8 mouse cellular contexts compared by ENCODE assay signal in the genomic region with DNA sequence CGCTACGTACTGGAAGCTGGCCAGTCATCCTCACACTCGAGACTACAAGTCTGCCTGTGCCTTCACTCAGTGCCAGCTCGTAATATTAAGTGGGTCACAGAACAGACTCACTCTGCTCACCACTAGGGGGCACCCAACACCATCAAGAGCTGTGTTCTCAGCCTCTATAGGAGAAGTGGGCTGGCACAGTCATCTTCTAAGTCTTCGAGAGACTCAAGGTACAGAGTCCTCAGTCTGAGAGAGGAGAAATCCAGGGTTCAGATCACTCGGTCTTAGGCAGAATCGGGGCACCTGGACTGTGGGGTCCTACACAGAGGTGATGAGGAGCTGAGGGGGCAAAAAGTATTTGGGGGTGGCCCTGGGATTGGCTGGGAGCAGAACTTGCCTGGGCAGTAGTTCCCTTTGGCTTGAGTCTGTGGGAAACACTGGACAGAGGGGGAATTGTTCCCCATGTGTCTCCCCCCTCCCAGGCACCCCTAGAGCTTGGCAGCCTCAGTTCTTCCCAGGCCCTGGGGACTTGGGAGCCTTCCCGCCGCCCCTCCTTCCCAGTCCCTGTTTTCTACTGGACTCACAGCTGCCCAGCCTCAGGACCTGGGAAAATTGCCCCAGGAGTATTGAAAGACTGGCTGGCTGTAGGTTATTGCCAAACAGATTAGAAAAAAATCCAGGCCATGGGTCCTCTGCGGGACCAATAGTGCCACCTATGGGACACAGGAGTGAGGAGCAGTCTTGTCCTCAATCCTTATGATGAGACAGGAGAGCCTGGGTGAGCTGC. TPM values are rescaled to one million over a fixed set of nuclear protein-coding genes. Genes with fewer than 3 reads are reported as not detected.
A peak's percentile ranks its signal among the peaks of the same experiment; 100 is the strongest.
DNase-seq lines count a peak whose midpoint lies in the region; ATAC-seq and TF ChIP-seq lines count a peak whose summit lies in the region.

No protein-coding gene starts in this region.

- TF ChIP-seq POLR2A in brain, embryonic 14.5 days (IDR thresholded peaks at IDR 0.05; ENCODE audit: borderline replicate concordance, extremely low read depth, insufficient read depth, insufficient read length, poor library complexity, severe bottlenecking): no peak

- ATAC-seq in erythroid progenitor cell, adult 5-6 weeks (replicated peaks; ENCODE audit: low FRiP score, poor library complexity, severe bottlenecking): peak; percentile 53
- peak; percentile 55 for ATAC-seq in heart, embryonic 13.5 days (ENCODE audit: extremely low read depth, insufficient number of reproducible peaks, low FRiP score, low TSS enrichment)
- ATAC-seq in liver, embryonic 12.5 days: peak; percentile 60
- ATAC-seq in stomach, embryonic 15.5 days (ENCODE audit: insufficient read depth, low FRiP score, low read depth): peak; percentile 67

- H3K9ac ChIP-seq in heart, embryonic 13.5 days: peak overlapping the region; percentile 73
- H3K9ac ChIP-seq in liver, embryonic 12.5 days: no peak overlapping the region
- H3K9ac ChIP-seq in stomach, embryonic 15.5 days: no peak overlapping the region

- H3K79me2 ChIP-seq in C2C12 (ENCODE audit: control insufficient read depth, insufficient read depth): peaks cover 7% of the 10 kb centered on the region

- H3K4me3 ChIP-seq in C2C12 (ENCODE audit: insufficient read depth, poor library complexity, severe bottlenecking): no peak overlapping the region
- peak overlapping the region; percentile 24 for H3K4me3 ChIP-seq in heart, embryonic 13.5 days
- no peak overlapping the region for H3K4me3 ChIP-seq in liver, embryonic 12.5 days
- H3K4me3 ChIP-seq in stomach, embryonic 15.5 days (replicated peaks): no peak overlapping the region

- peak overlapping the region; percentile 0 for H3ac ChIP-seq in C2C12 (ENCODE audit: control insufficient read depth, insufficient read length, low read depth)

- no peaks in the 10 kb centered on the region for H3K9me3 ChIP-seq in heart, embryonic 13.5 days
- H3K9me3 ChIP-seq in liver, embryonic 12.5 days (replicated peaks): no peaks in the 10 kb centered on the region
- H3K9me3 ChIP-seq in stomach, embryonic 15.5 days: no peaks in the 10 kb centered on the region

- peak; percentile 96 for DNase-seq in brain, embryonic 14.5 days (ENCODE audit: low read depth)
- peak; percentile 96 for DNase-seq in kidney, postnatal 10 days
- DNase-seq in natural killer cell, adult 2 months (ENCODE audit: low spot score in 2 of 2): peak; percentile 84 to 91

- H3K27me3 ChIP-seq in C2C12 (ENCODE audit: control insufficient read depth, insufficient read depth, insufficient read length): no peaks in the 10 kb centered on the region
- H3K27me3 ChIP-seq in heart, embryonic 13.5 days (replicated peaks): no peaks in the 10 kb centered on the region
- no peaks in the 10 kb centered on the region; the same call in 1 of the 2 replicates for H3K27me3 ChIP-seq in liver, embryonic 12.5 days (replicated peaks)
- no peaks in the 10 kb centered on the region for H3K27me3 ChIP-seq in stomach, embryonic 15.5 days (replicated peaks)

- peak overlapping the region; percentile 70 for H3K27ac ChIP-seq in heart, embryonic 13.5 days (replicated peaks)
- peak overlapping the region; percentile 64 for H3K27ac ChIP-seq in liver, embryonic 12.5 days
- H3K27ac ChIP-seq in stomach, embryonic 15.5 days: peak overlapping the region; percentile 60; the same call in 1 of the 2 replicates

- H3K79me3 ChIP-seq in C2C12 (ENCODE audit: low read depth): peaks cover 6% of the 10 kb centered on the region

- no peaks in the 10 kb centered on the region for H3K36me3 ChIP-seq in C2C12 (ENCODE audit: control insufficient read depth, insufficient read depth)
- H3K36me3 ChIP-seq in heart, embryonic 13.5 days: no peaks in the 10 kb centered on the region
- H3K36me3 ChIP-seq in liver, embryonic 12.5 days: no peaks in the 10 kb centered on the region
- no peaks in the 10 kb centered on the region for H3K36me3 ChIP-seq in stomach, embryonic 15.5 days

- peaks cover 16% of the 10 kb centered on the region for H3K4me1 ChIP-seq in heart, embryonic 13.5 days
- peaks cover 23% of the 10 kb centered on the region for H3K4me1 ChIP-seq in liver, embryonic 12.5 days
- H3K4me1 ChIP-seq in stomach, embryonic 15.5 days: peaks cover 11% of the 10 kb centered on the region

- peak; percentile 84 for TF ChIP-seq CTCF in C2C12 (IDR thresholded peaks at IDR 0.05; ENCODE audit: control insufficient read depth, insufficient read depth, insufficient read length)
- TF ChIP-seq CTCF in brain, embryonic 14.5 days (IDR thresholded peaks at IDR 0.05; ENCODE audit: borderline replicate concordance, extremely low read depth, insufficient read depth, insufficient read length): peak; percentile 88

- peak overlapping the region; percentile 56 for H3K4me2 ChIP-seq in heart, embryonic 13.5 days
- peak overlapping the region; percentile 39 for H3K4me2 ChIP-seq in liver, embryonic 12.5 days
- peak overlapping the region; percentile 46 for H3K4me2 ChIP-seq in stomach, embryonic 15.5 days

- WGBS in heart, embryonic 13.5 days: 8% methylated on average over 10 of the region's 10 CpGs
- 5% methylated on average over 10 of the region's 10 CpGs for WGBS in liver, embryonic 12.5 days (ENCODE audit: insufficient replicate concordance)
- WGBS in stomach, embryonic 15.5 days: 3% methylated on average over 10 of the region's 10 CpGs

TF ChIP-seq in C2C12, 6 proteins besides CTCF, POLR2A, EP300 and RAD21:
- TF ChIP-seq FOSL1 (IDR thresholded peaks at IDR 0.05; ENCODE audit: insufficient read depth, low read length, poor library complexity, severe bottlenecking) (no peak), USF1 (IDR thresholded peaks at IDR 0.05; ENCODE audit: low read depth) (no peak), MYOD1 (IDR thresholded peaks at IDR 0.05; ENCODE audit: control insufficient read depth, insufficient read length, low read depth) (no peak), MAX (IDR thresholded peaks at IDR 0.05) (no peak), CEBPB (IDR thresholded peaks at IDR 0.05; ENCODE audit: low read depth) (no peak), MYOG (IDR thresholded peaks at IDR 0.05; ENCODE audit: control insufficient read depth, extremely low read depth, insufficient read length) (no peak)

RNA-seq across cellular contexts. Expression of gene Clptm1, which starts 4.3 kb away (rescaled TPM):
- polyA plus RNA-seq in C2C12 (2012; fragmentation: generic; extraction: Trizol): 95.7 TPM
- 89.4 and 114 TPM in 2 replicates for polyA plus RNA-seq in brain, embryonic 14.5 days (2012; rRNA removed)
- total RNA-seq in erythroid progenitor cell, adult 5-6 weeks (2015; ENCODE audit: low replicate concordance): 34.8 and 90.5 TPM in 2 replicates
- 34.0 and 34.3 TPM in 2 replicates for total RNA-seq in erythroid progenitor cell, adult 5-6 weeks (2017; ENCODE audit: low replicate concordance)
- 74.5 and 74.6 TPM in 2 replicates for polyA plus RNA-seq in heart, embryonic 13.5 days (2015; fragmentation: Nextera tagmentation; extraction: Ambion mirVana)
- polyA plus RNA-seq in liver, embryonic 12.5 days (2016; fragmentation: Nextera tagmentation; extraction: Ambion mirVana): 75.1 and 75.2 TPM in 2 replicates
- 79.7 and 85.8 TPM in 2 replicates for polyA plus RNA-seq in stomach, embryonic 15.5 days (2015; fragmentation: Nextera tagmentation; extraction: Ambion mirVana)

RNA-seq across cellular contexts. Expression of gene Apoc2, which starts 8.6 kb away (rescaled TPM):
- polyA plus RNA-seq in C2C12 (2012; fragmentation: generic; extraction: Trizol): not detected
- 0.30 TPM in 2 replicates for polyA plus RNA-seq in brain, embryonic 14.5 days (2012; rRNA removed)
- 8.0 and 22.7 TPM in 2 replicates for total RNA-seq in erythroid progenitor cell, adult 5-6 weeks (2015; ENCODE audit: low replicate concordance)
- not detected in 2 replicates for total RNA-seq in erythroid progenitor cell, adult 5-6 weeks (2017; ENCODE audit: low replicate concordance)
- 3.6 and 22.3 TPM in 2 replicates for polyA plus RNA-seq in heart, embryonic 13.5 days (2015; fragmentation: Nextera tagmentation; extraction: Ambion mirVana)
- 389 and 406 TPM in 2 replicates for polyA plus RNA-seq in liver, embryonic 12.5 days (2016; fragmentation: Nextera tagmentation; extraction: Ambion mirVana)
- 47.3 and 98.1 TPM in 2 replicates for polyA plus RNA-seq in stomach, embryonic 15.5 days (2015; fragmentation: Nextera tagmentation; extraction: Ambion mirVana)

RNA-seq across cellular contexts. Expression of gene Gm44805, which starts 12.1 kb away (rescaled TPM):
- polyA plus RNA-seq in C2C12 (2012; fragmentation: generic; extraction: Trizol): not detected
- not detected in 2 replicates for polyA plus RNA-seq in brain, embryonic 14.5 days (2012; rRNA removed)
- total RNA-seq in erythroid progenitor cell, adult 5-6 weeks (2015; ENCODE audit: low replicate concordance): not detected in 2 replicates
- not detected in 2 replicates for total RNA-seq in erythroid progenitor cell, adult 5-6 weeks (2017; ENCODE audit: low replicate concordance)
- 2.9 TPM in 1 of 2 replicates, not detected in the other for polyA plus RNA-seq in heart, embryonic 13.5 days (2015; fragmentation: Nextera tagmentation; extraction: Ambion mirVana)
- 2.7 and 4.9 TPM in 2 replicates for polyA plus RNA-seq in liver, embryonic 12.5 days (2016; fragmentation: Nextera tagmentation; extraction: Ambion mirVana)
- polyA plus RNA-seq in stomach, embryonic 15.5 days (2015; fragmentation: Nextera tagmentation; extraction: Ambion mirVana): 3.1 TPM in 1 of 2 replicates, not detected in the other

RNA-seq across cellular contexts. Expression of gene Apoc4, which starts 12.1 kb away (rescaled TPM):
- not detected for polyA plus RNA-seq in C2C12 (2012; fragmentation: generic; extraction: Trizol)
- not detected in 2 replicates for polyA plus RNA-seq in brain, embryonic 14.5 days (2012; rRNA removed)
- total RNA-seq in erythroid progenitor cell, adult 5-6 weeks (2015; ENCODE audit: low replicate concordance): not detected in 2 replicates
- total RNA-seq in erythroid progenitor cell, adult 5-6 weeks (2017; ENCODE audit: low replicate concordance): not detected in 2 replicates
- 0.84 and 3.7 TPM in 2 replicates for polyA plus RNA-seq in heart, embryonic 13.5 days (2015; fragmentation: Nextera tagmentation; extraction: Ambion mirVana)
- polyA plus RNA-seq in liver, embryonic 12.5 days (2016; fragmentation: Nextera tagmentation; extraction: Ambion mirVana): 15.4 and 18.1 TPM in 2 replicates
- 8.0 and 23.5 TPM in 2 replicates for polyA plus RNA-seq in stomach, embryonic 15.5 days (2015; fragmentation: Nextera tagmentation; extraction: Ambion mirVana)

RNA-seq across cellular contexts. Expression of gene Apoc1, which starts 23.3 kb away (rescaled TPM):
- not detected for polyA plus RNA-seq in C2C12 (2012; fragmentation: generic; extraction: Trizol)
- 0.81 and 2.0 TPM in 2 replicates for polyA plus RNA-seq in brain, embryonic 14.5 days (2012; rRNA removed)
- total RNA-seq in erythroid progenitor cell, adult 5-6 weeks (2015; ENCODE audit: low replicate concordance): 28.1 TPM in 1 of 2 replicates, not detected in the other
- not detected in 2 replicates for total RNA-seq in erythroid progenitor cell, adult 5-6 weeks (2017; ENCODE audit: low replicate concordance)
- 8.8 and 13.9 TPM in 2 replicates for polyA plus RNA-seq in heart, embryonic 13.5 days (2015; fragmentation: Nextera tagmentation; extraction: Ambion mirVana)
- polyA plus RNA-seq in liver, embryonic 12.5 days (2016; fragmentation: Nextera tagmentation; extraction: Ambion mirVana): 190 and 197 TPM in 2 replicates
- polyA plus RNA-seq in stomach, embryonic 15.5 days (2015; fragmentation: Nextera tagmentation; extraction: Ambion mirVana): 36.2 and 52.7 TPM in 2 replicates
